Mouse (Mus musculus): ENCODE results near the gene Sgsh.

GRCm38 (mm10) chr11:119322521-119322920, 32.8 kb downstream of the Sgsh start:
- TF ChIP-seq POLR2A (IDR thresholded peaks at IDR 0.05; ENCODE audit: borderline replicate concordance, low read depth, low read length) (no peak), CTCF (IDR thresholded peaks at IDR 0.05; ENCODE audit: low read depth, low read length) (no peak)

Data from bone marrow macrophage, adult 2 months (primary cell).